ENCODE assay signal across 11 mouse cellular contexts in the genomic region with DNA sequence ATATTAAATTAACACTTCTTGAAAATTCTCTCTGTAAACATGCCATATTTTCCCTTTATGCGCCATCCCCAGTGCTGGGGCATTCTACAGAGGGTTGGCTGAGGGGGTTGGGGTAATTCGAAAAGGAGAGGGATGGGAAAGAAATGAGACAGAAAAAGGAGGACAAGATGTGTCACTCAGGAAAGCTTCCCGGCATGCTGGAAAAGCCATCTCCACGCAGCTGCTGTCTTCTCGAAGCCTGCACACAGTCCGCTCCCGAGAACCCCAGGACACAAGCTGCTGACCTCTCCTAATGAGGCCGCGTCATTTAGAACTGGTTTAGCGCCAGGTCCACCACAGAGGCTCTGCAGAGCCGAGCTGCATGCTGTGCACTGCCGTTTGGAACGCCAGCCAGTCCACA.
A peak's percentile ranks its signal among the peaks of the same experiment; 100 is the strongest.
DNase-seq lines count a peak whose midpoint lies in the region; ATAC-seq and TF ChIP-seq lines count a peak whose summit lies in the region.
"Had no signal": no experiment of that assay in that cellular context is flagged by ENCODE, and none has a peak within 500 bp of the region (broad histone marks: within the 10 kb centered on the region; RNA-seq: fewer than 3 reads in every experiment).

No protein-coding gene starts in this region.

- TF ChIP-seq POLR2A in thymus, adult 2 months (IDR thresholded peaks at IDR 0.05; ENCODE audit: control insufficient read depth, extremely low read depth, insufficient read depth, low read length, poor library complexity) = no peak

- peak; percentile 59 for ATAC-seq in hindbrain, postnatal 0 days

- 22% methylated on average over 13 of the region's 13 CpGs for WGBS in hindbrain, postnatal 0 days
- WGBS in thymus, adult 2 months = 93% methylated on average over 13 of the region's 13 CpGs

- no peak overlapping the region for H3K4me3 ChIP-seq in hindbrain, postnatal 0 days (ENCODE audit: low read length)
- no peak overlapping the region for H3K4me3 ChIP-seq in thymus, adult 2 months (ENCODE audit: control insufficient read depth, insufficient read depth, low read length)
- H3K4me3 ChIP-seq: embryonic facial prominence, embryonic 12.5 days; liver, embryonic 13.5 days had no signal

- H3K9ac ChIP-seq in hindbrain, postnatal 0 days (replicated peaks; ENCODE audit: low read length) = no peak overlapping the region
- H3K9ac ChIP-seq: embryonic facial prominence, embryonic 12.5 days; liver, embryonic 13.5 days had no signal

- intact Hi-C loops in heart, postnatal 10 days (cut with DNase I) = no loop called here

- peak; percentile 24 for DNase-seq in kidney, postnatal 10 days
- no peak for DNase-seq in kidney, adult 8-10 months
- DNase-seq in right cerebral cortex, postnatal 10 days (ENCODE audit: low spot score in 2 of 2) = peak; percentile 48 to 53
- no peak for DNase-seq in right cerebral cortex, postnatal 14 days
- DNase-seq in hindbrain, postnatal 0 days (ENCODE audit: low spot score) = peak; percentile 57
- DNase-seq in thymus, adult 2 months = no peak
- DNase-seq in natural killer cell, adult 2 months (ENCODE audit: low spot score in 2 of 2) = no peak
- no peak for DNase-seq in heart, postnatal 10 days
- DNase-seq: kidney, adult 11 months; liver, embryonic 13.5 days had no signal

- H3K9me3 ChIP-seq in hindbrain, postnatal 0 days (ENCODE audit: low read length) = no peaks in the 10 kb centered on the region
- H3K9me3 ChIP-seq: embryonic facial prominence, embryonic 12.5 days; liver, embryonic 13.5 days had no signal

- no peak for TF ChIP-seq CTCF in hindbrain, postnatal 0 days (IDR thresholded peaks at IDR 0.05; ENCODE audit: low read depth)
- no peak for TF ChIP-seq CTCF in thymus, adult 2 months (IDR thresholded peaks at IDR 0.05; ENCODE audit: borderline replicate concordance, control insufficient read depth, extremely low read depth, insufficient read depth, low read length, poor library complexity)

- H3K36me3 ChIP-seq in hindbrain, postnatal 0 days (ENCODE audit: insufficient read depth, low read length) = no peaks in the 10 kb centered on the region
- no peaks in the 10 kb centered on the region for H3K36me3 ChIP-seq in thymus, adult 2 months (ENCODE audit: control insufficient read depth, insufficient read depth, low read length)
- H3K36me3 ChIP-seq: liver, embryonic 13.5 days had no signal

- no peak overlapping the region for H3K4me2 ChIP-seq in hindbrain, postnatal 0 days (ENCODE audit: low read depth, low read length)
- H3K4me2 ChIP-seq: embryonic facial prominence, embryonic 12.5 days; liver, embryonic 13.5 days had no signal

- H3K27me3 ChIP-seq in hindbrain, postnatal 0 days (ENCODE audit: insufficient read depth, low read length) = no peaks in the 10 kb centered on the region
- H3K27me3 ChIP-seq in thymus, adult 2 months (ENCODE audit: control insufficient read depth, insufficient read depth, low read length) = no peaks in the 10 kb centered on the region
- H3K27me3 ChIP-seq: embryonic facial prominence, embryonic 12.5 days; liver, embryonic 13.5 days had no signal

- peak overlapping the region; percentile 52 for H3K27ac ChIP-seq in hindbrain, postnatal 0 days
- H3K27ac ChIP-seq in thymus, adult 2 months (ENCODE audit: control insufficient read depth, insufficient read depth, low read length) = no peak overlapping the region
- H3K27ac ChIP-seq: embryonic facial prominence, embryonic 12.5 days; liver, embryonic 13.5 days had no signal

- peaks cover 4% of the 10 kb centered on the region; the same call in 1 of the 2 replicates for H3K4me1 ChIP-seq in hindbrain, postnatal 0 days (ENCODE audit: insufficient read depth, low read length)
- no peaks in the 10 kb centered on the region for H3K4me1 ChIP-seq in thymus, adult 2 months (replicated peaks; ENCODE audit: control insufficient read depth, insufficient read depth, low read length)
- H3K4me1 ChIP-seq: embryonic facial prominence, embryonic 12.5 days; liver, embryonic 13.5 days had no signal

Comparison
In these comparisons a context has a peak if more than half of its experiments do, and no peak if none do; other contexts are left out.
1. DNase-seq: peak in kidney, postnatal 10 days (single experiment), right cerebral cortex, postnatal 10 days (2 of 2) and hindbrain, postnatal 0 days (single experiment); none in kidney, adult 8-10 months (0 of 2), right cerebral cortex, postnatal 14 days (single experiment), thymus, adult 2 months (single experiment), natural killer cell, adult 2 months (0 of 2) and heart, postnatal 10 days (0 of 2).